Mouse (Mus musculus): ENCODE measurements around the gene Ptpra. TPM values are rescaled to one million over a fixed set of nuclear protein-coding genes. Genes with fewer than 3 reads are reported as not detected.
"Not testable (repeated sequence)": the region's sequence is repeated elsewhere in the genome, so short reads cannot be mapped to it uniquely, and the experiment has no call there.

Gene Ptpra
- polyA plus RNA-seq, 1 experiment from 2014 or later: 102 TPM

- Histone ChIP-seq H3K4me1 (replicated peaks; ENCODE audit: control insufficient read depth, insufficient read depth, low read length) (0 out of 2 replicates have a peak, but pooled peaks cover 3% of the 10 kb centered on the region), H3K27me3 (ENCODE audit: control insufficient read depth, insufficient read depth, low read length) (no peaks in the 10 kb centered on the region), H3K9ac (ENCODE audit: low read depth, low read length) (peak overlapping the region; percentile 85), H3K27ac (ENCODE audit: low read depth, low read length) (no peak overlapping the region), H3K9me3 (ENCODE audit: control insufficient read depth, low read length) (no peaks in the 10 kb centered on the region), H3K36me3 (ENCODE audit: control insufficient read depth, insufficient read depth, low read length) (no peaks in the 10 kb centered on the region), H3K4me3 (ENCODE audit: low read depth, low read length) (peak overlapping the region; percentile 89), H3K4me2 (replicated peaks; ENCODE audit: low read depth, low read length) (peak overlapping the region; percentile 88)
- DNase-seq (ENCODE audit: low spot score) (no peak), ATAC-seq (ENCODE audit: low FRiP score) (peak; percentile 51; the same call in 1 of the 2 replicates)
- 2% methylated on average over 22 of the region's 23 CpGs for WGBS
Observed at GRCm38 (mm10) chr2:130564063-130564462, 114.0 kb downstream of the Ptpra start.

GRCm38 (mm10) chr2:130564983-130565382, 114.9 kb downstream of the Ptpra start:
- DNase-seq (ENCODE audit: low spot score) (no peak), ATAC-seq (ENCODE audit: low FRiP score) (no peak)
- Histone ChIP-seq H3K9me3 (ENCODE audit: control insufficient read depth, low read length) (no peaks in the 10 kb centered on the region), H3K4me1 (replicated peaks; ENCODE audit: control insufficient read depth, insufficient read depth, low read length) (0 out of 2 replicates have a peak, but pooled peaks cover 3% of the 10 kb centered on the region), H3K4me2 (replicated peaks; ENCODE audit: low read depth, low read length) (peak overlapping the region; percentile 88; the same call in 1 of the 2 replicates), H3K27me3 (ENCODE audit: control insufficient read depth, insufficient read depth, low read length) (no peaks in the 10 kb centered on the region), H3K27ac (ENCODE audit: low read depth, low read length) (no peak overlapping the region), H3K36me3 (ENCODE audit: control insufficient read depth, insufficient read depth, low read length) (no peaks in the 10 kb centered on the region), H3K4me3 (ENCODE audit: low read depth, low read length) (no peak overlapping the region), H3K9ac (ENCODE audit: low read depth, low read length) (no peak overlapping the region)
- WGBS: 81% methylated on average over 8 of the region's 8 CpGs

- Histone ChIP-seq H3K27me3 (ENCODE audit: control insufficient read depth, insufficient read depth, low read length) (no peaks in the 10 kb centered on the region), H3K9me3 (ENCODE audit: control insufficient read depth, low read length) (no peaks in the 10 kb centered on the region), H3K4me2 (replicated peaks; ENCODE audit: low read depth, low read length) (no peak overlapping the region), H3K27ac (ENCODE audit: low read depth, low read length) (no peak overlapping the region), H3K4me3 (ENCODE audit: low read depth, low read length) (no peak overlapping the region), H3K4me1 (replicated peaks; ENCODE audit: control insufficient read depth, insufficient read depth, low read length) (0 out of 2 replicates have a peak, but pooled peaks cover 3% of the 10 kb centered on the region), H3K36me3 (ENCODE audit: control insufficient read depth, insufficient read depth, low read length) (no peaks in the 10 kb centered on the region), H3K9ac (ENCODE audit: low read depth, low read length) (no peak overlapping the region)
- no peak for ATAC-seq (ENCODE audit: low FRiP score)
- whole genome bisulfite sequencing: 81% methylated on average over 4 of the region's 4 CpGs
- DNase-seq (ENCODE audit: low spot score): no peak
Observed at GRCm38 (mm10) chr2:130568921-130569320, 118.8 kb downstream of the Ptpra start.

GRCm38 (mm10) chr2:130569926-130570325, 119.8 kb downstream of the Ptpra start:
- Histone ChIP-seq H3K4me2 (replicated peaks; ENCODE audit: low read depth, low read length) (no peak overlapping the region), H3K36me3 (ENCODE audit: control insufficient read depth, insufficient read depth, low read length) (no peaks in the 10 kb centered on the region), H3K4me3 (ENCODE audit: low read depth, low read length) (no peak overlapping the region), H3K27ac (ENCODE audit: low read depth, low read length) (no peak overlapping the region), H3K9me3 (ENCODE audit: control insufficient read depth, low read length) (no peaks in the 10 kb centered on the region), H3K27me3 (ENCODE audit: control insufficient read depth, insufficient read depth, low read length) (peaks cover 1% of the 10 kb centered on the region), H3K9ac (ENCODE audit: low read depth, low read length) (no peak overlapping the region), H3K4me1 (replicated peaks; ENCODE audit: control insufficient read depth, insufficient read depth, low read length) (no peaks in the 10 kb centered on the region)
- ATAC-seq (ENCODE audit: low FRiP score): no peak
- DNase-seq (ENCODE audit: low spot score): no peak

GRCm38 (mm10) chr2:130574960-130575359, 124.9 kb downstream of the Ptpra start:
- Histone ChIP-seq H3K36me3 (ENCODE audit: control insufficient read depth, insufficient read depth, low read length) (no peaks in the 10 kb centered on the region), H3K27me3 (ENCODE audit: control insufficient read depth, insufficient read depth, low read length) (peaks cover 52% of the 10 kb centered on the region), H3K27ac (ENCODE audit: low read depth, low read length) (no peak overlapping the region), H3K4me2 (replicated peaks; ENCODE audit: low read depth, low read length) (no peak overlapping the region), H3K9me3 (ENCODE audit: control insufficient read depth, low read length) (no peaks in the 10 kb centered on the region), H3K4me1 (replicated peaks; ENCODE audit: control insufficient read depth, insufficient read depth, low read length) (peaks cover 14% of the 10 kb centered on the region), H3K4me3 (ENCODE audit: low read depth, low read length) (no peak overlapping the region), H3K9ac (ENCODE audit: low read depth, low read length) (no peak overlapping the region)
- ATAC-seq (ENCODE audit: low FRiP score): no peak
- DNase-seq (ENCODE audit: low spot score): no peak
- 82% methylated on average over 5 of the region's 5 CpGs for WGBS

GRCm38 (mm10) chr2:130575873-130576272, 125.8 kb downstream of the Ptpra start, which contains the start of gene Oxt:
Gene Oxt, plus strand, starts transcription at chr2:130576173.
- WGBS: 40% methylated on average over 9 of the region's 9 CpGs
- Histone ChIP-seq H3K9ac (ENCODE audit: low read depth, low read length) (no peak within 1 kb of the TSS), H3K27ac (ENCODE audit: low read depth, low read length) (no peak within 1 kb of the TSS)

GRCm38 (mm10) chr2:130576564-130576963, 126.5 kb downstream of the Ptpra start:
- Histone ChIP-seq H3K27me3 (ENCODE audit: control insufficient read depth, insufficient read depth, low read length) (peaks cover 68% of the 10 kb centered on the region), H3K4me3 (ENCODE audit: low read depth, low read length) (peak overlapping the region; percentile 21; the same call in 1 of the 2 replicates), H3K4me2 (replicated peaks; ENCODE audit: low read depth, low read length) (peak overlapping the region; percentile 23), H3K4me1 (replicated peaks; ENCODE audit: control insufficient read depth, insufficient read depth, low read length) (peaks cover 19% of the 10 kb centered on the region)
- H3K9me3 ChIP-seq (ENCODE audit: control insufficient read depth, low read length); H3K9ac ChIP-seq (ENCODE audit: low read depth, low read length); ATAC-seq (ENCODE audit: low FRiP score); H3K27ac ChIP-seq (ENCODE audit: low read depth, low read length); H3K36me3 ChIP-seq (ENCODE audit: control insufficient read depth, insufficient read depth, low read length): not testable (repeated sequence)
- 2% methylated on average over 20 of the region's 32 CpGs for WGBS
- peak; percentile 28 for DNase-seq (ENCODE audit: low spot score)

More at GRCm38 (mm10) chr2:130575873-130576272, 125.8 kb downstream of the Ptpra start, which contains the start of gene Oxt:
- Histone ChIP-seq H3K9me3 (ENCODE audit: control insufficient read depth, low read length) (no peaks in the 10 kb centered on the region), H3K4me2 (replicated peaks; ENCODE audit: low read depth, low read length) (peak within 1 kb of the TSS; percentile 23), H3K27me3 (ENCODE audit: control insufficient read depth, insufficient read depth, low read length) (peaks cover 61% of the 10 kb centered on the region), H3K4me1 (replicated peaks; ENCODE audit: control insufficient read depth, insufficient read depth, low read length) (peaks cover 17% of the 10 kb centered on the region), H3K36me3 (ENCODE audit: control insufficient read depth, insufficient read depth, low read length) (no peaks in the 10 kb centered on the region), H3K4me3 (ENCODE audit: low read depth, low read length) (peak within 1 kb of the TSS; percentile 21; the same call in 1 of the 2 replicates)
- DNase-seq (ENCODE audit: low spot score) (peak; percentile 15), ATAC-seq (ENCODE audit: low FRiP score) (no peak)

GRCm38 (mm10) chr2:130577021-130577420, 126.9 kb downstream of the Ptpra start:
- DNase-seq (ENCODE audit: low spot score) (peak; percentile 51), ATAC-seq (ENCODE audit: low FRiP score) (no peak)
- Histone ChIP-seq H3K4me2 (replicated peaks; ENCODE audit: low read depth, low read length) (no peak overlapping the region; the same call in 1 of the 2 replicates), H3K4me1 (replicated peaks; ENCODE audit: control insufficient read depth, insufficient read depth, low read length) (peaks cover 19% of the 10 kb centered on the region), H3K27ac (ENCODE audit: low read depth, low read length) (no peak overlapping the region), H3K4me3 (ENCODE audit: low read depth, low read length) (no peak overlapping the region; the same call in 1 of the 2 replicates), H3K27me3 (ENCODE audit: control insufficient read depth, insufficient read depth, low read length) (peaks cover 72% of the 10 kb centered on the region), H3K9me3 (ENCODE audit: control insufficient read depth, low read length) (no peaks in the 10 kb centered on the region), H3K36me3 (ENCODE audit: control insufficient read depth, insufficient read depth, low read length) (no peaks in the 10 kb centered on the region), H3K9ac (ENCODE audit: low read depth, low read length) (no peak overlapping the region)
- 2% methylated on average over 9 of the region's 9 CpGs for WGBS

GRCm38 (mm10) chr2:130577632-130578031, 127.6 kb downstream of the Ptpra start:
- H3K4me2 ChIP-seq (replicated peaks; ENCODE audit: low read depth, low read length): no peak overlapping the region
- no peak overlapping the region for H3K4me3 ChIP-seq (ENCODE audit: low read depth, low read length)
- 4% methylated on average over 12 of the region's 12 CpGs for WGBS
- peaks cover 19% of the 10 kb centered on the region for H3K4me1 ChIP-seq (replicated peaks; ENCODE audit: control insufficient read depth, insufficient read depth, low read length)
- H3K27me3 ChIP-seq (ENCODE audit: control insufficient read depth, insufficient read depth, low read length): peaks cover 78% of the 10 kb centered on the region
- H3K27ac ChIP-seq (ENCODE audit: low read depth, low read length): no peak overlapping the region
- H3K9me3 ChIP-seq (ENCODE audit: control insufficient read depth, low read length): no peaks in the 10 kb centered on the region
- H3K36me3 ChIP-seq (ENCODE audit: control insufficient read depth, insufficient read depth, low read length): no peaks in the 10 kb centered on the region
- H3K9ac ChIP-seq (ENCODE audit: low read depth, low read length): no peak overlapping the region
- DNase-seq (ENCODE audit: low spot score): peak; percentile 48
- ATAC-seq (ENCODE audit: low FRiP score): peak; percentile 33; the same call in 1 of the 2 replicates

All from hindbrain, embryonic 11.5 days (tissue).